Mouse (Mus musculus) MN1 (cell line): ENCODE results near the gene Tas2r143.

Experiments
- DNase-seq: peaks from one replicate; pipeline ENCODE4 v3.0.0-alpha.2; 2016; ENCODE audit warnings: low spot score

Gene Tas2r143

DNA sequence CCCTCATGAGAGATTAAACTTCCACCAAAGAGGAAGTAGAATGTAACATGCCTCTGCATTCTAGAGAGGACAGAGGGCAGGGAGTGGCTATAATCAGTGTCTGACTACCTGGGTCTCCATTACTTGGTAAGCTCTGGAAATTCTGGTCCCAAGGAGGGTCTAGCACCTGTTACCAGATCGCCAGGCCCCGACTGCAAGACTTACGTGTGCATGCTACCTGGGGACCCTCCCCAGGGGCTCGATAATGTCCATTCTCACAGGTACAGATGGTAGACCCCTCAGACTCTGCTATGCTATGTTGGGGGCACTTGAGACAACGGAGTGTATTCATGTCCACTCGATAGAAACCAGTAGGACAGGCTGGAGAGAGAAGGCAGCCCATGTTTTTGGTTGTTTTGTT, 34.8 kb upstream of the Tas2r143 start:
- DNase-seq: no peak

DNA sequence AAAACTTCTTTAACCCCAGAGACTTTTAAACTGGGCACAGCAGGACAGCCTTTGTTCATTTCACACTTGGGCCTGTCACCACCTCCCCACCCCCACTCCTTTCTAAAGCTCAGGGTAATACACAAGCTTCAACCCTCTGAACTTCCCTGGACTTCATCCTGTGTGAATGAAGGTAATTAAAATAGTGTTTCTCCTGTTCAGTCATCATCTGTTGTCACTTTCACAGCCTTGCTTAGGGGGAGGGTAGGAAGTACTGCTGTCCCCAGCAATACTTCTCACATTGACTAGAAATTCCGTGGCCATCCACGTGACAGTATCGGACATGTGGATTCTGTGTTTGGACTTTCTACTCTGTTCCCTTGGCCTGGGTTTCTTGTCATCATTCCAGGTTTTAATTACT, 30.2 kb upstream of the Tas2r143 start:
- DNase-seq: no peak

DNA sequence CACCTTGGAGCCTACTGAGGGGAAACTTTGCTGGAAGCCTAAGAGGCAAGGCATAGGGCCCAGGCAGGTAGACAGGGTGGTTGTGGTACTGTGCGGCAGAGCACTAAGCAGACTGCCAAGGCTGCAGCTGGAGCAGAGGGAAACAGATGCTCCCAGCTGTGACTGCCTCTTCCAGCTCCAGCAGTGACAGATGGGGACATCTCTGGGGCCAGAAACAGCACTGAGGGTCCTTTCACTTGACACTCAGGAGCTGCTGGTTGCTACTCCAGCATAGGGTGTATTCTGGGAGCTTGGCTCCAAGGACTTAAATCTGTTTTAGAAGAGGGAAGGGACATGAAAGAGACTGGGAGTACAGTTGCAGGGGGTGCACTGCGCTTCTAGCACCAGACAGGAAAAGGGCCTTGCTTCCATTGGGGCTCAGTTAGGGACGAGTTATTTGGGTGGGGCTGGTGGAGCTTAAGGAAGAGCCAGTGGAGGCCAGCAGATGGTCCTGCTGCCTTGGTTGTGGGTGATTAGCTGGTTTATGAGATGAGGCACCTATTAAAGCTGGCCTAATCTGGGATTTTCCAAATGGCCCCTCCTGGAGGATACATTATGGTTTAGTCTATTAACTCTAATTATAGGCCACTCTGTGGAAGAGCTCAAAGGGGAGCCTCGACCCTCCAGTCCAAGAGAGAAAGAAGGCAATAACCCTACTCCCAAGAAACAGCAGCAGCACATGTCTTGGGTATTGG, 29.2 kb upstream of the Tas2r143 start:
- no peak for DNase-seq

GRCm38 (mm10) chr6:42372001-42372400, 28.0 kb upstream of the Tas2r143 start:
- no peak for DNase-seq

DNA sequence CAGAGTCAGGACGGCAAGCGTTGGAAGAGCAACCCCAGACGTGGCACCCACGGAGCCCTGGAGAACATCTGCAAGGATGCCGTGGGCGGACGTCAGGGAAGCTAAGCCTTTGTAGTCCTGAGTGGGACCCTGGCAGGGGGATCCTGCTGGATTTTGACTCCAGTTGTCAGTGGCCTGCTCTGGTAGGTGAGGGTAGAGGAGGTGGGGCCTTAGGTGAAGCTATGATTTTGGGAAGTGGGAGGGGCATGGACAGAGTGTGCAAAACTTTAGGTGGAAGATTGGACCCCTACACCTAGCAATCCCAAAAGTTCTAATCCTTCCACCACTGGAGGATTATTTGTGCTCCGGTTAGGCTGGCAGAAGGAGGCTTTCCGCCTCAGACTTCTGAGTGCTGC, 27.6 kb upstream of the Tas2r143 start:
- DNase-seq: no peak

DNA sequence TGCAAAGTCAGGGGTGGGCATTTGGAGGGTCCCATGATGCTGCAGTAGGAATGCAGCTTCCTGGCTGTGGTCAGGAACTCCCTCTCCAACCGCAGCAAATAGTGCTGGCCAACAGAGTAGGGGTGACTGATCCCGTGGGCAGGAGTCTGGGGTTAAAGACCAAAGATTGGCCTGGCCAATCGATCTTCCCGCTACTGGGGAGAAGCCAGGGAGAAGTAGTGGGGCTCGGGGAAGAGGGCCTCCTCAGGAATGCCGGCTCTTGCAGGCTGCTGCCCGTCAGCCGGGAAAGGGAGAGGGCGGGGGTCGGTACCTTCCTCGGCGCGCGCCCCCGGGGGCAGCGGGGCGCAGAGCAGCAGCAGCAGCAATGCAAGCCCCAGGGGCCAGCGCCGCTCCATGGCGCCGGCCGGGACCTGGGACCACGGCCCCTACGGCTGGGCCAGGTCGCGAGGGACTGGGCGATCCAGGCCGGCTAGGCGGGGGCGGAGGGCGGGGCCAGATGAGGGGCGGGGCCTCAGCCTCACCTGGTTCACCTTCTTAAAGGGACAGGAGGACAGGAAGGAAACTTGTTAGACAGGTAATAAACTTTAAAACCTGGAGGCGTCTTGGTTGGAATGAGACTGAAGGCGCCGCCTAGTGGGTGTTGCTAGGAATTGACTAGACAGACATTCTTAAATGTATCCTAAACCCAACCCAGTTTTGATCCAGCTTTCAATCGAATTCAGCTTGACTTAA, 27.1 kb upstream of the Tas2r143 start, which contains the start of gene Epha1:
Gene Epha1, minus strand, starts transcription at position 453 of the 732 bp plus-strand sequence.
- peak; percentile 41 for DNase-seq

- no peak for DNase-seq
Observed at GRCm38 (mm10) chr6:42373669-42374430, 26.2 kb upstream of the Tas2r143 start.

- peak; percentile 49 for DNase-seq
Observed at GRCm38 (mm10) chr6:42374701-42375100, 25.3 kb upstream of the Tas2r143 start.

GRCm38 (mm10) chr6:42375131-42375530, 24.9 kb upstream of the Tas2r143 start:
- DNase-seq: no peak

DNA sequence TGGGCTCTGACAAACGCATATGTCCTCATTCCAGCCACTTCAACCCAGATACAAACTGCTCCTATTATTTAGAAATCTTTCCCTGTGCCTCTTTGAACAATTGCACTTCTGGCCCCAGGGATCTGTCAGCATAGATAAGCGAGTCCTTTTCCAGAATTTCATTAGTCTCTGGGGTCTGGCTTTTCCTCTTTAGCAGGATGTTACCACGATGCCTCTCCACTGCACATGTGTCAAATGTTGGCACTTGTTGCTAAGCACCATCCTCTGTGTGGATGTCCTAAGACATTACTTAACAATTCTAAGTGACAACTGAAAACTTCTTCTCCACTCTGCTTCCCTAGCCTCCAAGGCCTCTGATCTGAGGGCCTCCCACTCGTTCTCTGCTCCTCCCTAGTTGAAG, 24.0 kb upstream of the Tas2r143 start:
- peak; percentile 73 for DNase-seq

GRCm38 (mm10) chr6:42376504-42377019, 23.5 kb upstream of the Tas2r143 start:
- DNase-seq: peak; percentile 30

DNA sequence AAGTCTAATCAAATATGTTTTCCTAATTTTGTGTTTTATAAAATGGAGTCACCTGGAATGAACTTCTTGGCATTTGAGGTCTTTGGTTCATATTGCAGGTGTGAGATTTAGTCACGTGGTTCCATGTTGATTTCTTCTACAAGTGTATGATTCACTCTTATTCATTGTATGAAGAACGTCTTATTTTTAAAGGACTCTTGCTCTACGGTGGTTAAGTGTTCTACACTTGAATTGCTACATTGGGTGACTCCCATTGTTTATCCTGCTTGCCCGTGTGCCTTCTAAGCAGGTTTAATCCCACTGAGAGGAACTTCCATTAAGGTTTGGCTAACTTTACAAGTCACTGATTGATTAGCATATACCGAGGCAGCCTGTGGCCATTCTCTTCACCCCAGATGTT, 22.8 kb upstream of the Tas2r143 start:
- no peak for DNase-seq

GRCm38 (mm10) chr6:42379551-42379950, 20.5 kb upstream of the Tas2r143 start:
- no peak for DNase-seq

GRCm38 (mm10) chr6:42380416-42381144, 19.5 kb upstream of the Tas2r143 start:
- peak; percentile 40 for DNase-seq

- DNase-seq: no peak
Observed at GRCm38 (mm10) chr6:42381221-42381620, 18.8 kb upstream of the Tas2r143 start.

GRCm38 (mm10) chr6:42381916-42382381, 18.1 kb upstream of the Tas2r143 start:
- DNase-seq: no peak

- no peak for DNase-seq
Observed at GRCm38 (mm10) chr6:42383360-42383759, 16.7 kb upstream of the Tas2r143 start.

GRCm38 (mm10) chr6:42385635-42386034, 14.4 kb upstream of the Tas2r143 start:
- no peak for DNase-seq

DNA sequence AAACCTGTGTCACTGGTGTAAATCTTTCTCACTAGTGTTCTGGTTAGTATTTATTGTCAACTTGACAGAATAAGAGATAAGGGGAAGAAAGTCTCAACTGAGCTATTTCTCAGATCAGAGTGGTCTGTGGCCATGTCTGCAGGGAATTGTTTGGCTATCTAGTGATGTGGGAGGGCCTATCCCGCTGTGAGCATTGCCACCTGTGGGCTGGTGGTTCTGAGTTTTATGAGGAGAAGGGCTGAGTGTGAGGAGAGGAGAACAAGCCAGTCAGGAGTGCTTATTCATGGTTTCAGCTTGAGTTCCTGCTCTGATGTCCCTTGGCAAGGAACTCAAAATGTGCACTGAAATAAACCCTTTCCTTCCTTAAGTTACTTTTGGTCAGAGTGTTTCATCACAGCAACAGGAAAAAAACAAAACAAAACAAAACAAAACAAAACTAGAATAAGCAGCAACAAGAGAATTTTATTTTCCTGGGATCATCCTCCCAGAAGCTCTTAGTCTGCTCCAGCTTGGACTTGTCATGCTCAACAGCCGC, 8.2 kb upstream of the Tas2r143 start:
- DNase-seq: no peak

GRCm38 (mm10) chr6:42395960-42396809, 3.9 kb upstream of the Tas2r143 start:
- peak; percentile 83 for DNase-seq
